Mouse (Mus musculus) liver, embryonic 13.5 days (tissue): Measurements from ENCODE around the gene Tbck. TPM values are rescaled to one million over a fixed set of nuclear protein-coding genes. Genes with fewer than 3 reads are reported as not detected.

Experiments used
- ATAC-seq: fragments of 200-750 bp; cut with Nextera tagmentation; 2 replicates; pipeline ENCODE4 v1.8.0; 2017; ENCODE audit warnings: low read depth, mild to moderate bottlenecking, moderate number of reproducible peaks, moderate library complexity
- DNase-seq: peaks from one replicate; pipeline ENCODE4 v3.0.0; 2022
- H3K27ac ChIP-seq: fragments of 300-500 bp; sonication (generic); 2 replicates; pipeline ENCODE4 v1.5.1; 2015; ENCODE audit warnings: moderate library complexity, mild to moderate bottlenecking, inconsistent platforms
- H3K27me3 ChIP-seq: fragments of 300-500 bp; sonication (generic); 2 replicates; pipeline ENCODE4 v1.6.1; 2015; ENCODE audit warnings: mild to moderate bottlenecking, inconsistent platforms
- H3K36me3 ChIP-seq: fragments of 300-500 bp; sonication (generic); 2 replicates; pipeline ENCODE4 v1.6.1; 2015; ENCODE audit warnings: mild to moderate bottlenecking, inconsistent platforms
- H3K4me1 ChIP-seq: fragments of 300-500 bp; sonication (generic); replicated peaks from 2 replicates; pipeline ENCODE4 v1.6.1; 2015; ENCODE audit warnings: inconsistent platforms
- H3K4me2 ChIP-seq: fragments of 300-500 bp; sonication (generic); 2 replicates; pipeline ENCODE4 v1.6.1; 2015; ENCODE audit warnings: inconsistent platforms, mild to moderate bottlenecking, moderate library complexity
- H3K4me3 ChIP-seq: fragments of 300-500 bp; sonication (generic); replicated peaks from 2 replicates; pipeline ENCODE4 v1.5.1; 2015; ENCODE audit warnings: mild to moderate bottlenecking, inconsistent platforms
- H3K9ac ChIP-seq: fragments of 300-500 bp; sonication (generic); 2 replicates; pipeline ENCODE4 v1.6.1; 2015; ENCODE audit warnings: mild to moderate bottlenecking, inconsistent platforms
- H3K9me3 ChIP-seq: fragments of 300-500 bp; sonication (generic); replicated peaks from 2 replicates; pipeline ENCODE4 v1.6.1; 2016; ENCODE audit warnings: inconsistent platforms
- WGBS: fragments of 180-500 bp; shearing (Covaris S2); methylation state at CpG from one replicate; pipeline ENCODE4 v1.1.7; 2015; ENCODE audit not compliant: insufficient replicate concordance; 5-methylcytosine and 5-hydroxymethylcytosine counted together
- polyA plus RNA-seq: library from polyadenylated mRNA; unstranded; fragments of >200 nt; fragmentation: Nextera tagmentation; extraction: Ambion mirVana; gene quantifications from 2 replicates; pipeline ENCODE4 v1.2.1, GENCODE M21; 2015

Tbck gene
- polyA plus RNA-seq, 1 experiment from 2014 or later: 4.8 TPM

GRCm38 (mm10) chr3:132756274-132756673, 72.3 kb downstream of the Tbck start:
- H3K9ac ChIP-seq: no peak overlapping the region
- H3K36me3 ChIP-seq: 0 out of 2 replicates have a peak, but pooled peaks cover 6% of the 10 kb centered on the region
- ATAC-seq (no peak), DNase-seq (no peak)
- H3K9me3 ChIP-seq: no peaks in the 10 kb centered on the region
- 24% methylated on average over 1 of the region's 1 CpGs for WGBS
- no peaks in the 10 kb centered on the region for H3K27me3 ChIP-seq
- H3K27ac ChIP-seq: no peak overlapping the region
- no peak overlapping the region for H3K4me3 ChIP-seq
- H3K4me1 ChIP-seq: no peaks in the 10 kb centered on the region
- no peak overlapping the region for H3K4me2 ChIP-seq

GRCm38 (mm10) chr3:132766033-132766726, 82.2 kb downstream of the Tbck start:
- Histone ChIP-seq H3K4me2 (no peak overlapping the region), H3K27me3 (no peaks in the 10 kb centered on the region), H3K9me3 (no peaks in the 10 kb centered on the region), H3K27ac (no peak overlapping the region), H3K4me1 (no peaks in the 10 kb centered on the region), H3K4me3 (no peak overlapping the region), H3K36me3 (no peaks in the 10 kb centered on the region), H3K9ac (no peak overlapping the region)
- ATAC-seq (no peak), DNase-seq (no peak)
- WGBS: 88% methylated on average over 17 of the region's 17 CpGs

- Histone ChIP-seq H3K27me3 (no peaks in the 10 kb centered on the region), H3K4me1 (no peaks in the 10 kb centered on the region), H3K9me3 (no peaks in the 10 kb centered on the region), H3K27ac (no peak overlapping the region), H3K36me3 (no peaks in the 10 kb centered on the region), H3K4me3 (no peak overlapping the region), H3K4me2 (no peak overlapping the region), H3K9ac (no peak overlapping the region)
- no peak for DNase-seq
- 75% methylated on average over 7 of the region's 7 CpGs for WGBS
- ATAC-seq: no peak
Observed at GRCm38 (mm10) chr3:132772054-132772453, 88.1 kb downstream of the Tbck start.

GRCm38 (mm10) chr3:132776686-132777085, 92.7 kb downstream of the Tbck start:
- H3K27me3 ChIP-seq: no peaks in the 10 kb centered on the region
- no peaks in the 10 kb centered on the region for H3K36me3 ChIP-seq
- H3K4me2 ChIP-seq: no peak overlapping the region
- H3K9me3 ChIP-seq: no peaks in the 10 kb centered on the region
- no peak for ATAC-seq
- H3K4me3 ChIP-seq: no peak overlapping the region
- H3K4me1 ChIP-seq: peaks cover 8% of the 10 kb centered on the region
- H3K27ac ChIP-seq: no peak overlapping the region
- DNase-seq: no peak
- H3K9ac ChIP-seq: no peak overlapping the region
- WGBS: 79% methylated on average over 7 of the region's 7 CpGs

GRCm38 (mm10) chr3:132781103-132781502, 97.2 kb downstream of the Tbck start:
- DNase-seq (no peak), ATAC-seq (peak; percentile 70)
- H3K27me3 ChIP-seq: no peaks in the 10 kb centered on the region
- no peak overlapping the region for H3K4me2 ChIP-seq
- WGBS: 86% methylated on average over 2 of the region's 2 CpGs
- H3K36me3 ChIP-seq: no peaks in the 10 kb centered on the region; the same call in 1 of the 2 replicates
- no peak overlapping the region for H3K9ac ChIP-seq
- H3K4me3 ChIP-seq: no peak overlapping the region
- peaks cover 9% of the 10 kb centered on the region for H3K4me1 ChIP-seq
- H3K27ac ChIP-seq: no peak overlapping the region
- no peaks in the 10 kb centered on the region for H3K9me3 ChIP-seq

- Histone ChIP-seq H3K36me3 (no peaks in the 10 kb centered on the region; the same call in 1 of the 2 replicates), H3K27ac (no peak overlapping the region), H3K9me3 (no peaks in the 10 kb centered on the region), H3K4me3 (no peak overlapping the region), H3K4me2 (no peak overlapping the region), H3K9ac (no peak overlapping the region), H3K27me3 (no peaks in the 10 kb centered on the region), H3K4me1 (peaks cover 9% of the 10 kb centered on the region)
- 84% methylated on average over 1 of the region's 1 CpGs for WGBS
- DNase-seq (no peak), ATAC-seq (no peak)
Observed at GRCm38 (mm10) chr3:132783087-132783486, 99.1 kb downstream of the Tbck start.

GRCm38 (mm10) chr3:132784732-132785131, 100.8 kb downstream of the Tbck start:
- no peaks in the 10 kb centered on the region; the same call in 1 of the 2 replicates for H3K36me3 ChIP-seq
- DNase-seq: no peak

GRCm38 (mm10) chr3:132786690-132787089, 102.7 kb downstream of the Tbck start:
- no peak overlapping the region for H3K27ac ChIP-seq
- H3K36me3 ChIP-seq: no peaks in the 10 kb centered on the region; the same call in 1 of the 2 replicates
- peaks cover under 1% of the 10 kb centered on the region for H3K4me1 ChIP-seq
- no peak for DNase-seq
- ATAC-seq: peak; percentile 20; the same call in 1 of the 2 replicates
- H3K4me3 ChIP-seq: no peak overlapping the region
- WGBS: 83% methylated on average over 3 of the region's 3 CpGs
- no peaks in the 10 kb centered on the region for H3K27me3 ChIP-seq
- H3K4me2 ChIP-seq: no peak overlapping the region
- no peaks in the 10 kb centered on the region for H3K9me3 ChIP-seq
- no peak overlapping the region for H3K9ac ChIP-seq

More at GRCm38 (mm10) chr3:132784732-132785131, 100.8 kb downstream of the Tbck start:
- Histone ChIP-seq H3K4me1 (peaks cover 9% of the 10 kb centered on the region), H3K4me2 (no peak overlapping the region), H3K27ac (no peak overlapping the region), H3K27me3 (no peaks in the 10 kb centered on the region), H3K9ac (no peak overlapping the region), H3K4me3 (no peak overlapping the region), H3K9me3 (no peaks in the 10 kb centered on the region)
- WGBS: 85% methylated on average over 6 of the region's 6 CpGs
- no peak for ATAC-seq

GRCm38 (mm10) chr3:132787775-132788174, 103.8 kb downstream of the Tbck start:
- Histone ChIP-seq H3K4me1 (no peaks in the 10 kb centered on the region), H3K27ac (no peak overlapping the region), H3K36me3 (no peaks in the 10 kb centered on the region; the same call in 1 of the 2 replicates), H3K4me3 (no peak overlapping the region), H3K4me2 (no peak overlapping the region), H3K9ac (no peak overlapping the region), H3K27me3 (no peaks in the 10 kb centered on the region), H3K9me3 (no peaks in the 10 kb centered on the region)
- DNase-seq (no peak), ATAC-seq (0 out of 2 replicates have a peak, but pooled peaks have one; percentile 41)
- 71% methylated on average over 4 of the region's 4 CpGs for WGBS

GRCm38 (mm10) chr3:132791140-132791539, 107.2 kb downstream of the Tbck start:
- Histone ChIP-seq H3K27me3 (no peaks in the 10 kb centered on the region), H3K4me1 (no peaks in the 10 kb centered on the region), H3K9ac (no peak overlapping the region), H3K9me3 (no peaks in the 10 kb centered on the region), H3K4me2 (no peak overlapping the region), H3K36me3 (peaks cover 4% of the 10 kb centered on the region), H3K4me3 (no peak overlapping the region), H3K27ac (no peak overlapping the region)
- ATAC-seq (no peak), DNase-seq (no peak)
- WGBS: 66% methylated on average over 4 of the region's 4 CpGs

- Histone ChIP-seq H3K9ac (no peak overlapping the region), H3K9me3 (no peaks in the 10 kb centered on the region), H3K27me3 (no peaks in the 10 kb centered on the region), H3K4me1 (no peaks in the 10 kb centered on the region), H3K4me2 (no peak overlapping the region), H3K4me3 (no peak overlapping the region), H3K27ac (no peak overlapping the region), H3K36me3 (peaks cover 10% of the 10 kb centered on the region; the same call in 1 of the 2 replicates)
- 66% methylated on average over 1 of the region's 1 CpGs for WGBS
- DNase-seq (no peak), ATAC-seq (no peak)
Observed at GRCm38 (mm10) chr3:132800196-132800595, 116.3 kb downstream of the Tbck start.

GRCm38 (mm10) chr3:132801910-132802309, 118.0 kb downstream of the Tbck start:
- no peak overlapping the region for H3K4me2 ChIP-seq
- no peak for ATAC-seq
- 74% methylated on average over 3 of the region's 3 CpGs for WGBS

More at GRCm38 (mm10) chr3:132801910-132802309, 118.0 kb downstream of the Tbck start:
- Histone ChIP-seq H3K36me3 (0 out of 2 replicates have a peak, but pooled peaks cover 4% of the 10 kb centered on the region), H3K9me3 (no peaks in the 10 kb centered on the region), H3K27me3 (no peaks in the 10 kb centered on the region), H3K9ac (no peak overlapping the region), H3K4me1 (no peaks in the 10 kb centered on the region), H3K4me3 (no peak overlapping the region), H3K27ac (no peak overlapping the region)
- no peak for DNase-seq
